Mouse (Mus musculus): Measurements from ENCODE around the gene Kpnb1.

GRCm38 (mm10) chr11:97149995-97150410 is 37.7 kb downstream of the Kpnb1 start:
- TF ChIP-seq GATA1 (IDR thresholded peaks at IDR 0.05; ENCODE audit: low read length) (no peak), TAL1 (IDR thresholded peaks at IDR 0.05; ENCODE audit: low read length) (no peak)
